ENCODE assay signal across 8 mouse cellular contexts in genomic region chr13:23683755-23684281, GRCm38 (mm10). TPM values are rescaled to one million over a fixed set of nuclear protein-coding genes. Genes with fewer than 3 reads are reported as not detected.
A peak's percentile ranks its signal among the peaks of the same experiment; 100 is the strongest.
DNase-seq lines count a peak whose midpoint lies in the region; ATAC-seq lines count a peak whose summit lies in the region.

TSS of gene Hist1h2ac (minus strand) at chr13:23683948.
TSS of gene Hist1h2bc (plus strand) at chr13:23684199.

- peak; percentile 84 for ATAC-seq in megakaryocyte progenitor cell, adult 5-6 weeks (replicated peaks; ENCODE audit: poor library complexity)

- peak; percentile 97 for DNase-seq in adipocyte (ENCODE audit: low spot score)
- DNase-seq in embryo, embryonic 10 days (ENCODE audit: low spot score) = peak; percentile 96
- DNase-seq in gastrocnemius, postnatal 10 days = peak; percentile 54
- DNase-seq in induced T-regulatory cell, adult 2 months (ENCODE audit: low read depth) = peak; percentile 98
- DNase-seq in left cerebral cortex, adult 9 months (ENCODE audit: low spot score in 2 of 2) = peak; percentile 94 to 98
- DNase-seq in right cerebral cortex, postnatal 14 days = peak; percentile 64
- peak; percentile 95 for DNase-seq in yolk sac, embryonic 10.5 days (ENCODE audit: low spot score)

RNA-seq across cellular contexts. Expression of gene Hist1h2ac, which starts in this region (rescaled TPM):
- 1 to 10 TPM; 6.3 to 6.7 TPM for total RNA-seq in gastrocnemius, postnatal 10 days (2021)
- 17.1 and 19.7 TPM in 2 replicates for total RNA-seq in megakaryocyte progenitor cell, adult 5-6 weeks (2015)
- total RNA-seq in megakaryocyte progenitor cell, adult 5-6 weeks (2017) = 101 and 110 TPM in 2 replicates

RNA-seq across cellular contexts. Expression of gene Hist1h2bc, which starts in this region (rescaled TPM):
- 10 to 100 TPM; 87.0 to 92.4 TPM for total RNA-seq in gastrocnemius, postnatal 10 days (2021)
- total RNA-seq in megakaryocyte progenitor cell, adult 5-6 weeks (2015) = 36.2 and 54.1 TPM in 2 replicates
- 196 and 235 TPM in 2 replicates for total RNA-seq in megakaryocyte progenitor cell, adult 5-6 weeks (2017)

Comparison
In these comparisons a context has a peak if more than half of its experiments do, and no peak if none do; other contexts are left out.
1. Peak in every context shown above with its lines: DNase-seq and ATAC-seq.